Mouse (Mus musculus) myocyte (in vitro differentiated cells): Measurements from ENCODE around the gene Arf1.

Experiments
- CEBPB ChIP-seq: IDR thresholded peaks from 2 replicates; pipeline ENCODE4 v1.6.1; 2011; ENCODE audit warnings: mild to moderate bottlenecking, moderate library complexity; ENCODE audit not compliant: poor library complexity, insufficient read depth, severe bottlenecking
- E2F4 ChIP-seq: IDR thresholded peaks from one replicate; pipeline ENCODE4 v1.6.1; 2011; ENCODE audit warnings: mild to moderate bottlenecking, control low read depth, moderate library complexity; ENCODE audit not compliant: insufficient read depth
- MAX ChIP-seq: IDR thresholded peaks from one replicate; pipeline ENCODE4 v1.6.1; 2011; ENCODE audit warnings: low read depth, mild to moderate bottlenecking, control low read depth
- MYOD1 ChIP-seq, 3 experiments: IDR thresholded peaks; one replicate each; pipeline ENCODE4 v1.6.1; 2011; ENCODE audit warnings: control low read depth in 2 of 3, low read depth in 2 of 3, mild to moderate bottlenecking in 2 of 3, moderate library complexity in 1 of 3; ENCODE audit not compliant: insufficient read length in 2 of 3, control insufficient read depth in 1 of 3
- MYOG ChIP-seq, 3 experiments: IDR thresholded peaks; one replicate each; pipeline ENCODE4 v1.6.1; 2011; ENCODE audit warnings: control low read depth in 2 of 3, low read depth in 2 of 3, mild to moderate bottlenecking in 2 of 3; ENCODE audit not compliant: insufficient read length in 2 of 3, control insufficient read depth in 1 of 3, insufficient read depth in 1 of 3
- POLR2A ChIP-seq: IDR thresholded peaks from one replicate; pipeline ENCODE4 v1.6.1; 2011; ENCODE audit warnings: low read depth, mild to moderate bottlenecking, control low read depth, moderate library complexity; ENCODE audit not compliant: insufficient read length
- POLR2AphosphoS2 ChIP-seq: IDR thresholded peaks from one replicate; pipeline ENCODE4 v1.6.1; 2011; ENCODE audit warnings: low read depth, control low read depth; ENCODE audit not compliant: insufficient read length
- REST ChIP-seq: IDR thresholded peaks from one replicate; pipeline ENCODE4 v1.6.1; 2011; ENCODE audit warnings: mild to moderate bottlenecking, control low read depth, moderate library complexity; ENCODE audit not compliant: insufficient read depth, insufficient read length
- SRF ChIP-seq: IDR thresholded peaks from one replicate; pipeline ENCODE4 v1.6.1; 2011; ENCODE audit warnings: low read depth; ENCODE audit not compliant: control insufficient read depth, insufficient read length
- USF1 ChIP-seq: IDR thresholded peaks from one replicate; pipeline ENCODE4 v1.6.1; 2011; ENCODE audit warnings: low read depth, mild to moderate bottlenecking, control low read depth, moderate library complexity

DNA sequence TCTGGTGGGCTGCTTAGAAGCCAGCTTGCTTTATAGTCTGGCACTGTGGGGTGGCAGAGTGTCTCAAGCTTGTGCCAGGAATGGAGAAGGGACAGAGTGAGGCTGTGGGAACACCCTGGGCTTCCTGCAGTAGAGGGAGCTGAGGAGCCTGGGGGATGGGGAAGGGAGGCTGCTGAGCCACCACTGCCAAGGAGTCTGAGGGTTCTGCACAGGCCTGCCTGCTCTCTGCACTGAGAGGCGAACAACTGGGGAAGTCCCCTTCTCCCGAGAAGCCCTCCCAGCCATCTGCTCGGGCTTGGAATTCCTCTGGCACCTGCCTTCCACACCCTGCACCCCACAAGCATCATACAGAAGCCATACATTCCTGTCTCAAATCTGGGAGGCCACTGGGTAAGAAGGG lies 13.8 kb upstream of the Arf1 start:
- TF ChIP-seq POLR2A (no peak), REST (no peak), MYOD1 (IDR thresholded peaks at IDR 0.05; ENCODE audit: control insufficient read depth in 1 of 3, insufficient read length in 2 of 3, low read depth in 2 of 3) (no peak), USF1 (no peak), POLR2AphosphoS2 (no peak), MAX (no peak), CEBPB (no peak), E2F4 (no peak), MYOG (IDR thresholded peaks at IDR 0.05; ENCODE audit: control insufficient read depth in 1 of 3, insufficient read depth in 1 of 3, insufficient read length in 2 of 3, low read depth in 2 of 3) (peak in 1 of 3 experiments; percentile 55), SRF (no peak)
